In genomic region chr13:112207617-112208235, GRCm38 (mm10) we compare ENCODE assay signal across 16 mouse cellular contexts.
DNase-seq lines count a peak whose midpoint lies in the region; ATAC-seq lines count a peak whose summit lies in the region.
"Had no signal": no experiment of that assay in that cellular context is flagged by ENCODE, and none has a peak within 500 bp of the region (broad histone marks: within the 10 kb centered on the region; RNA-seq: fewer than 3 reads in every experiment).

No protein-coding gene starts in this region.

- H3K9me3 ChIP-seq in forebrain, embryonic 16.5 days (ENCODE audit: control insufficient read depth, low read length) = no peaks in the 10 kb centered on the region
- H3K9me3 ChIP-seq in forebrain, embryonic 10.5 days = no peaks in the 10 kb centered on the region
- no peaks in the 10 kb centered on the region for H3K9me3 ChIP-seq in midbrain, embryonic 10.5 days (replicated peaks)
- H3K9me3 ChIP-seq in midbrain, embryonic 14.5 days (ENCODE audit: control insufficient read depth, low read length) = no peaks in the 10 kb centered on the region
- H3K9me3 ChIP-seq in kidney, embryonic 14.5 days (ENCODE audit: control insufficient read depth, low read length) = no peaks in the 10 kb centered on the region
- H3K9me3 ChIP-seq: heart, embryonic 12.5 days had no signal

- H3K4me1 ChIP-seq in forebrain, embryonic 16.5 days (replicated peaks; ENCODE audit: control insufficient read depth, insufficient read depth, low read length) = no peaks in the 10 kb centered on the region
- H3K4me1 ChIP-seq in forebrain, embryonic 10.5 days = peaks cover 16% of the 10 kb centered on the region
- peaks cover 13% of the 10 kb centered on the region; the same call in 1 of the 2 replicates for H3K4me1 ChIP-seq in midbrain, embryonic 10.5 days
- H3K4me1 ChIP-seq in midbrain, embryonic 14.5 days (ENCODE audit: control insufficient read depth, insufficient read depth, low read length) = no peaks in the 10 kb centered on the region
- no peaks in the 10 kb centered on the region for H3K4me1 ChIP-seq in kidney, embryonic 14.5 days (ENCODE audit: control insufficient read depth, insufficient read depth, low read length)

- H3K9ac ChIP-seq in forebrain, embryonic 16.5 days (replicated peaks; ENCODE audit: low read depth, low read length) = no peak overlapping the region
- no peak overlapping the region for H3K9ac ChIP-seq in midbrain, embryonic 14.5 days (replicated peaks; ENCODE audit: low read length)
- H3K9ac ChIP-seq in kidney, embryonic 14.5 days (ENCODE audit: low read depth, low read length) = no peak overlapping the region
- H3K9ac ChIP-seq: heart, embryonic 12.5 days had no signal

- no peak overlapping the region for H3K4me3 ChIP-seq in forebrain, embryonic 16.5 days (replicated peaks; ENCODE audit: low read length)
- H3K4me3 ChIP-seq in forebrain, embryonic 10.5 days = no peak overlapping the region
- H3K4me3 ChIP-seq in midbrain, embryonic 10.5 days = no peak overlapping the region
- no peak overlapping the region for H3K4me3 ChIP-seq in midbrain, embryonic 14.5 days (replicated peaks; ENCODE audit: low read depth, low read length)
- H3K4me3 ChIP-seq in kidney, embryonic 14.5 days (ENCODE audit: low read length) = no peak overlapping the region
- H3K4me3 ChIP-seq: heart, embryonic 12.5 days had no signal

- H3K27ac ChIP-seq in forebrain, embryonic 16.5 days (ENCODE audit: low read length) = no peak overlapping the region
- no peak overlapping the region for H3K27ac ChIP-seq in forebrain, embryonic 10.5 days
- no peak overlapping the region for H3K27ac ChIP-seq in midbrain, embryonic 10.5 days (replicated peaks)
- H3K27ac ChIP-seq in midbrain, embryonic 14.5 days (replicated peaks; ENCODE audit: low read depth, low read length) = no peak overlapping the region
- no peak overlapping the region for H3K27ac ChIP-seq in kidney, embryonic 14.5 days (ENCODE audit: low read depth, low read length)

- no peak for DNase-seq in forebrain, embryonic 10.5 days (ENCODE audit: extremely low spot score, low spot score)
- peak; percentile 20 for DNase-seq in midbrain, embryonic 10.5 days (ENCODE audit: low spot score)
- no peak for DNase-seq in midbrain, embryonic 14.5 days
- no peak for DNase-seq in gastrocnemius, adult 8-10 months (ENCODE audit: low spot score in 2 of 2)
- no peak for DNase-seq in ovary, postnatal 10 days (ENCODE audit: low spot score)
- DNase-seq: B cell, adult 2 months; gastrocnemius, postnatal 36 days; heart, postnatal 36 days; lung, adult 2 months; lung, postnatal 4 days; thymus, postnatal 14 days had no signal

- no peak overlapping the region for H3K4me2 ChIP-seq in forebrain, embryonic 16.5 days (ENCODE audit: low read length)
- H3K4me2 ChIP-seq in midbrain, embryonic 14.5 days (ENCODE audit: low read length) = no peak overlapping the region
- H3K4me2 ChIP-seq in kidney, embryonic 14.5 days (replicated peaks; ENCODE audit: low read depth, low read length) = no peak overlapping the region
- H3K4me2 ChIP-seq: heart, embryonic 12.5 days had no signal

- ATAC-seq in forebrain, embryonic 16.5 days = peak; percentile 49
- ATAC-seq in midbrain, embryonic 14.5 days (ENCODE audit: low FRiP score, low TSS enrichment) = no peak
- ATAC-seq in kidney, embryonic 14.5 days (ENCODE audit: low FRiP score, low TSS enrichment) = peak; percentile 60; the same call in 1 of the 2 replicates
- ATAC-seq: inflammation-experienced regulatory T-cells, adult 6 months; midbrain, embryonic 16.5 days had no signal

- 54% methylated on average over 12 of the region's 12 CpGs for WGBS in forebrain, embryonic 16.5 days
- WGBS in forebrain, embryonic 10.5 days = 66% methylated on average over 12 of the region's 12 CpGs
- WGBS in midbrain, embryonic 10.5 days = 78% methylated on average over 12 of the region's 12 CpGs
- 75% methylated on average over 12 of the region's 12 CpGs for WGBS in midbrain, embryonic 14.5 days
- 59% methylated on average over 12 of the region's 12 CpGs for WGBS in kidney, embryonic 14.5 days

- H3K36me3 ChIP-seq in forebrain, embryonic 16.5 days (ENCODE audit: control insufficient read depth, insufficient read depth) = no peaks in the 10 kb centered on the region
- no peaks in the 10 kb centered on the region for H3K36me3 ChIP-seq in forebrain, embryonic 10.5 days (replicated peaks)
- H3K36me3 ChIP-seq in midbrain, embryonic 10.5 days = no peaks in the 10 kb centered on the region
- H3K36me3 ChIP-seq in midbrain, embryonic 14.5 days (ENCODE audit: control insufficient read depth, insufficient read depth, low read length) = no peaks in the 10 kb centered on the region
- H3K36me3 ChIP-seq in kidney, embryonic 14.5 days (ENCODE audit: control insufficient read depth, insufficient read depth, low read length) = no peaks in the 10 kb centered on the region
- H3K36me3 ChIP-seq: heart, embryonic 12.5 days had no signal

- no peaks in the 10 kb centered on the region for H3K27me3 ChIP-seq in forebrain, embryonic 16.5 days (replicated peaks; ENCODE audit: control insufficient read depth, insufficient read depth, low read length)
- H3K27me3 ChIP-seq in forebrain, embryonic 10.5 days (ENCODE audit: poor library complexity, severe bottlenecking) = peaks cover 9% of the 10 kb centered on the region
- H3K27me3 ChIP-seq in midbrain, embryonic 10.5 days (ENCODE audit: low read depth, poor library complexity, severe bottlenecking) = peaks cover 14% of the 10 kb centered on the region; the same call in 1 of the 2 replicates
- no peaks in the 10 kb centered on the region for H3K27me3 ChIP-seq in midbrain, embryonic 14.5 days (ENCODE audit: control insufficient read depth, insufficient read depth, low read length)
- H3K27me3 ChIP-seq in kidney, embryonic 14.5 days (ENCODE audit: control insufficient read depth, insufficient read depth, low read length) = no peaks in the 10 kb centered on the region
- H3K27me3 ChIP-seq: heart, embryonic 12.5 days had no signal
